Mouse (Mus musculus): ENCODE measurements around the gene Fbxw21. TPM values are rescaled to one million over a fixed set of nuclear protein-coding genes. Genes with fewer than 3 reads are reported as not detected.

Fbxw21 gene
- polyA plus RNA-seq, 1 experiment from 2014 or later = not detected

- Histone ChIP-seq H3K36me3 (ENCODE audit: control insufficient read depth, insufficient read depth) (peaks cover 11% of the 10 kb centered on the region), H3K9me3 (ENCODE audit: control insufficient read depth) (no peaks in the 10 kb centered on the region), H3K9ac (ENCODE audit: low read depth, low read length) (0 out of 2 replicates have a peak overlapping the region, but pooled peaks have one; percentile 17), H3K27ac (ENCODE audit: low read depth, low read length) (no peak overlapping the region), H3K4me3 (ENCODE audit: low read depth, low read length) (peak overlapping the region; percentile 75), H3K4me2 (replicated peaks; ENCODE audit: low read depth) (peak overlapping the region; percentile 98), H3K4me1 (replicated peaks; ENCODE audit: control insufficient read depth, insufficient read depth, low read length) (peaks cover 6% of the 10 kb centered on the region; the same call in 1 of the 2 replicates), H3K27me3 (replicated peaks; ENCODE audit: control insufficient read depth, insufficient read depth, low read length) (no peaks in the 10 kb centered on the region)
- TF ChIP-seq CTCF (IDR thresholded peaks at IDR 0.05; ENCODE audit: low read depth) = no peak
- 39% methylated on average over 9 of the region's 9 CpGs for WGBS
- ATAC-seq = no peak
Measured at GRCm38 (mm10) chr9:109096251-109096661, 65.6 kb downstream of the Fbxw21 start.

DNA sequence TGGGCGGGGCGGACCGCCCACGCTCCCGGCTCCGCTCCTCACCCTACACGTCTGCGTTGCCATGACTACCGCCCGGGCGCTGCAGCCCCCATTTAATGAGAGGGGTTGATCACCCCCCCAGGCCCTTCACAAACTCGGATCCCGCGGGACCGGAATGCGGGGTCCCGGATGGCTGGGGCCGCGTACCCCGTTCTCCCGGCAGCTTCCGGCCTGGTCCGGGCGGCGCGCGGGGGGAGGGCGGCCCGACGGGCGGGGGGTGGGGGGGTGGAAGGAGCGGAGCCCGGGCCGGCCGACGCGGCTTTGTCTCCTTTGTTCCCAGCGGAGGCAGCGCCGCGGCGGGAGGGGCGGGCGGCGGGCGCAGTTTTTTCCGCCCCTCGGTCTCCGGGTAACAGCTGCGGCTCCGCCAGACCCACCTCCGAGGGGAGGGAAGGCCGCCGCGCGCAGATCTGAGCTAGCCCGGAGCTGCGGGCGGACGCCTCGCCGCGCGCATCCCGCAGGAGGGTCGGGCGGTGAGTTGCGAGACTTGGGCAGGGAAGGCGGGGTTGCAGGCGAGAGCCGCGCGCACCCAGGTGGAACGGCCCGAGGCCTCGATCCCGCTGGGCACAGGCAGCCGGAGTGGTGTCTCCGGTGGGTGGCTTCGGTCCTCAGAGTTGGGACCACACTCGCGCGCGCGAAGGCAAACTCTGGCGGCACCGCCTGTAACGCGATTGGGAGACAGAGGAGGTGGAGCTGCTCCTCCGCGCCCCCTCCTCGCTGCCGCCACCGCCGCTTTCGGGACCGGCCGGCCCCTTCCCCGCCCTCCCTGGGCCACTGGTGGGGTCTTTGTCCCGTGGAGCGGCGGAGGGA is 66.5 kb downstream of the Fbxw21 start, which contains the start of gene Plxnb1:
Gene Plxnb1, plus strand, starts transcription at position 253 of the 846 bp plus-strand sequence.
- no peaks in the 10 kb centered on the region for H3K27me3 ChIP-seq (replicated peaks; ENCODE audit: control insufficient read depth, insufficient read depth, low read length)
- H3K36me3 ChIP-seq (ENCODE audit: control insufficient read depth, insufficient read depth) = peaks cover 9% of the 10 kb centered on the region
- peak within 1 kb of the TSS; percentile 98 for H3K4me2 ChIP-seq (replicated peaks; ENCODE audit: low read depth)
- no peaks in the 10 kb centered on the region for H3K9me3 ChIP-seq (ENCODE audit: control insufficient read depth)
- H3K27ac ChIP-seq (ENCODE audit: low read depth, low read length) = peak within 1 kb of the TSS; percentile 77
- WGBS = under 1% methylated on average over 89 of the region's 102 CpGs
- peak; percentile 67 for ATAC-seq
- TF ChIP-seq CTCF (IDR thresholded peaks at IDR 0.05; ENCODE audit: low read depth) = no peak
- H3K9ac ChIP-seq (ENCODE audit: low read depth, low read length) = peak within 1 kb of the TSS; percentile 75
- H3K4me3 ChIP-seq (ENCODE audit: low read depth, low read length) = peak within 1 kb of the TSS; percentile 75
- peaks cover 6% of the 10 kb centered on the region; the same call in 1 of the 2 replicates for H3K4me1 ChIP-seq (replicated peaks; ENCODE audit: control insufficient read depth, insufficient read depth, low read length)

GRCm38 (mm10) chr9:109094553-109095136 is 67.2 kb downstream of the Fbxw21 start:
- H3K4me2 ChIP-seq (replicated peaks; ENCODE audit: low read depth) = peak overlapping the region; percentile 98
- H3K9me3 ChIP-seq (ENCODE audit: control insufficient read depth) = no peaks in the 10 kb centered on the region
- no peak for TF ChIP-seq CTCF (IDR thresholded peaks at IDR 0.05; ENCODE audit: low read depth)
- peak overlapping the region; percentile 77 for H3K27ac ChIP-seq (ENCODE audit: low read depth, low read length)
- H3K27me3 ChIP-seq (replicated peaks; ENCODE audit: control insufficient read depth, insufficient read depth, low read length) = no peaks in the 10 kb centered on the region
- ATAC-seq = peak; percentile 71
- 2% methylated on average over 21 of the region's 21 CpGs for WGBS
- H3K4me3 ChIP-seq (ENCODE audit: low read depth, low read length) = peak overlapping the region; percentile 75
- peak overlapping the region; percentile 75 for H3K9ac ChIP-seq (ENCODE audit: low read depth, low read length)
- peaks cover 14% of the 10 kb centered on the region for H3K36me3 ChIP-seq (ENCODE audit: control insufficient read depth, insufficient read depth)
- H3K4me1 ChIP-seq (replicated peaks; ENCODE audit: control insufficient read depth, insufficient read depth, low read length) = peaks cover 6% of the 10 kb centered on the region; the same call in 1 of the 2 replicates

DNA sequence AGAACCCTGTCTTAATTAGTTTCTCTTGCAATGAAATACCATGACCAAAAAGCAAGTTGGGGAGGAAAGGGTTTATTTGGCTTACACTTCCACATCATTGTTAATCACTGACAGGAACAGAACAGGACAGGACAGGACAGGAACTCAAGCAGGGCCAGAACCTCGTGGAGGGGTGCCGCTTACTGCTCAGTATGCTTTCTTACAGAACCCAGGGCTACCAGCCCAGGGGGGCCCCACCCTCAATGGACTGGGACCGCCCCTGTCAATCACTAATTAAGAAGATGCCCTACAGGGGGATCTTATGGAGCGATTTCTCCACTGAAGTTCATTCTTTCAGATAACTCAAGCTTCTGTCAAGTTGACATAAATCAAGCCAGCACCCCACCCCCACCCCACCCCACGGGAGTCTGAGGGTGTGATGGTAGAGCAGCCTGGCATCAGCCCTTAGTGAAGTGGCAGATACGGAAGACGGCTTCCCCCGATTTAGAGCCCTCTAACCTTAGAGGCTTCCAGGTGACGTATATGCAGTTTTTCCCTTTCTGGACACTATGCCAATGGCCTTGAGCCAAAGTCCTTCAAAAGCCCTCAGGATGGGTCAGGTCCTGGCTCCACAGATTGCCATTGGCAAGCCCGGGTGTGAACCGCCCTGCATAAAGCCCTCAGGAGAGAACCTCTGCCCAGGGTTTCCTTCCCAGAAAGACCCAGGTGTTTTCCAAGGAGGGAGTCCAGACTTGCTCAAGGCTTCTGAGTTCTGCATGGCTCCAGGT is 67.9 kb downstream of the Fbxw21 start:
- Histone ChIP-seq H3K27me3 (replicated peaks; ENCODE audit: control insufficient read depth, insufficient read depth, low read length) (no peaks in the 10 kb centered on the region), H3K9ac (ENCODE audit: low read depth, low read length) (no peak overlapping the region), H3K4me1 (replicated peaks; ENCODE audit: control insufficient read depth, insufficient read depth, low read length) (peaks cover 6% of the 10 kb centered on the region; the same call in 1 of the 2 replicates), H3K9me3 (ENCODE audit: control insufficient read depth) (no peaks in the 10 kb centered on the region), H3K4me3 (ENCODE audit: low read depth, low read length) (0 out of 2 replicates have a peak overlapping the region, but pooled peaks have one; percentile 75), H3K27ac (ENCODE audit: low read depth, low read length) (no peak overlapping the region; the same call in 1 of the 2 replicates), H3K4me2 (replicated peaks; ENCODE audit: low read depth) (peak overlapping the region; percentile 98), H3K36me3 (ENCODE audit: control insufficient read depth, insufficient read depth) (peaks cover 17% of the 10 kb centered on the region)
- no peak for TF ChIP-seq CTCF (IDR thresholded peaks at IDR 0.05; ENCODE audit: low read depth)
- no peak for ATAC-seq
- 30% methylated on average over 11 of the region's 11 CpGs for WGBS

DNA sequence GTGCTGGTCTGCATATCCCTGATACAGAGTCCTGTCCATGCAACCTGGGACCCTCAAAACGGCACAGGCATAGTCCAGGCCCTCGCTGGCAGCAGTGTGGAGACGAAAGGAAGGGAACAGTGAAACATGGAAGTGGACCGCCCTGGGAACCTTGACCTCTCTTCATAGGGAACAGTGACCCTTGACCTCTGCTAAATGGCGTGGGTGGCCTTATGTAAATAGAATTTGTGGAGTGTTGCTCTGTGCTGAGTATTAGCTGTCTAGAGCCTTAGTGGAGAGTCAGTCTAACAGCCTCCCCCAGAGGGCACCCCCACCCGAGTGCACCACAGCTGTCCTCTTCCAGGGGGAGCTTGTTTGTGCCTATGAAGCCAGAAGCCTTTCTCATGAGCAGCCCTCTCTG is 69.0 kb downstream of the Fbxw21 start:
- Histone ChIP-seq H3K36me3 (ENCODE audit: control insufficient read depth, insufficient read depth) (peaks cover 17% of the 10 kb centered on the region), H3K27me3 (replicated peaks; ENCODE audit: control insufficient read depth, insufficient read depth, low read length) (no peaks in the 10 kb centered on the region), H3K9me3 (ENCODE audit: control insufficient read depth) (no peaks in the 10 kb centered on the region), H3K4me1 (replicated peaks; ENCODE audit: control insufficient read depth, insufficient read depth, low read length) (peaks cover 6% of the 10 kb centered on the region; the same call in 1 of the 2 replicates), H3K27ac (ENCODE audit: low read depth, low read length) (no peak overlapping the region), H3K4me2 (replicated peaks; ENCODE audit: low read depth) (no peak overlapping the region), H3K9ac (ENCODE audit: low read depth, low read length) (no peak overlapping the region), H3K4me3 (ENCODE audit: low read depth, low read length) (no peak overlapping the region)
- 43% methylated on average over 6 of the region's 6 CpGs for WGBS
- TF ChIP-seq CTCF (IDR thresholded peaks at IDR 0.05; ENCODE audit: low read depth) = peak; percentile 16; the same call in 1 of the 2 replicates
- ATAC-seq = no peak

Measured in intestine, postnatal 0 days (tissue).